Mouse (Mus musculus) adrenal gland, postnatal 4 days (tissue): ENCODE measurements around the gene Iqce. TPM values are rescaled to one million over a fixed set of nuclear protein-coding genes. Genes with fewer than 3 reads are reported as not detected.
A peak's percentile ranks its signal among the peaks of the same experiment; 100 is the strongest.

ENCODE experiments used
- DNase-seq, 2 experiments: peaks; one replicate each; pipeline ENCODE4 v3.0.0; 2021 to 2022; ENCODE audit warnings: low spot score in 2 of 2, mixed read lengths in 2 of 2
- total RNA-seq, 2 experiments: library from RNA; stranded (reverse); gene quantifications; 2 replicates each; pipeline ENCODE4 v1.2.3; 2021

The Iqce gene
- total RNA-seq, 2 experiments from 2014 or later, result 40.3 to 41.3 TPM

- no peak for DNase-seq
Measured at GRCm38 (mm10) chr5:140641254-140641928, 60.8 kb downstream of the Iqce start.

GRCm38 (mm10) chr5:140640812-140641211 lies 61.4 kb downstream of the Iqce start:
- no peak for DNase-seq

- no peak for DNase-seq
Measured at GRCm38 (mm10) chr5:140639871-140640270, 62.3 kb downstream of the Iqce start.

DNA sequence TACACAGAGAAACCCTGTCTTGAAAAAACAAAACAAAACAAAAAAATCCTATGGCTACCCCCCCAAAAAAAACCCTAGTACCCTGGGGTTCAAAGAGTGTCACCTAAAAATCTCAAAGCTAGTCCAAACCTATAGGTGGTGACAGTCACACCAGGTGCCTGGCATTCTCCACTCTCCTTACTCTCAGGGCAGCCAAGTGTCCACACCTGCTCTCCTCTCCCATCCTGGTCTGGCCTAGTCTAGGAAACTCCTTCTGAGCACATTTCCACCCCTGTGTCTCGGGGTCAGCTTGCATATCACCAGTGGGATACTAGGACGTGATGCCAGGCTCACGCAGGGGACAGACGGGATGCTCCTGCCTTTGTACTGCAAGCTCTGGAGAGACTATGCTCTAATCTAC lies 62.9 kb downstream of the Iqce start:
- no peak for DNase-seq

GRCm38 (mm10) chr5:140638484-140638883 lies 63.7 kb downstream of the Iqce start:
- no peak for DNase-seq

GRCm38 (mm10) chr5:140637989-140638388 lies 64.2 kb downstream of the Iqce start:
- DNase-seq, result no peak

DNA sequence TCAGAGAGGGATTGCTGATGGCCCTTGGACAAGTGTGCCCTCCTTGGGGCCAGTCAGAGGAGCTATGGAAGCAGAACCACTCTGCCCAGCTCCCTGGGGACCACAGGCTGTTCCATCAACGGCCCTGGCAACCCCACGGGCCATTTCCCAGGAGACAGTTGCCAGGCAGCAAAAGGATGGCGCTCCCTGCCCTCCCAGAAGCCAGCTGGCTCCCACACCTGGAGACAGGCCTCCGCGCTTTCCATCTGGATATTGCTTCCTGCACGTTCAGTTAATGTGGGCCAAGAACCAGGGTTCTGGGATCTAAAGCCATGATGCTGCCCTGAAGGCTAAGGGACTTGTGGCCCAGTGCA lies 65.1 kb downstream of the Iqce start:
- DNase-seq, result no peak

DNA sequence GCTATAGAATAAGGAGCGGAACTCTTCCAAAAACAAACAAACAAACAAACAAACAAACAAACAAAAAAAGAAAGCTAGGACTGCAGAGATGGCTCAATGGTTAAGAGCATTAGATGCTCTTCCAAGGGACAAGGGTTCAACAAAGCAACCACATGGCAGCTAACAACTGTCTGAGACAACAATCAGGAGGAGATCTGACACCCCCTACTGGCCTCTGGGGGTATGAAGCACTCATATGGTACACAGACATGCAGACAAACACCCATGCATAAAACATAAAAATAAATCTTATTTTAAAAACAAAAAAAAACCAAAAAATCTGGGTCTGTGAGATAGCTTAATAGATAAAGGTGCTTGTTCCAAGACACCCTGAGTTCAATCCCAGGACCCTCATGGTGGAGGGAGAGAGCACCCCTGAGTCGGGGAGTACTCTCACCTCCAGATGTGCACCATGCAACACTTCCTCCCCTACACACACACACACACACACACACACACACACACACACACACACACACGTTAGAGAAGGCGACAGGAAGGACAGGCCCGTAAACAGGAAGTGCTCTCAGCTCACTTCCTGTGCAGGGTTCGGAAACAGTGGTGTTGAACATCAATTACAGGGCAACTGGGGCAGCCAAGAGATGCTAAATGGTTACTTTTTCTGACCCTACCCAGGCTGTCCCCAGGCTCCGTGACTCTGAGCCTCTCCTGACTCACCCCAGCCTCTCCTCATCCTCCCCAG lies 65.7 kb downstream of the Iqce start:
- DNase-seq, result no peak

DNA sequence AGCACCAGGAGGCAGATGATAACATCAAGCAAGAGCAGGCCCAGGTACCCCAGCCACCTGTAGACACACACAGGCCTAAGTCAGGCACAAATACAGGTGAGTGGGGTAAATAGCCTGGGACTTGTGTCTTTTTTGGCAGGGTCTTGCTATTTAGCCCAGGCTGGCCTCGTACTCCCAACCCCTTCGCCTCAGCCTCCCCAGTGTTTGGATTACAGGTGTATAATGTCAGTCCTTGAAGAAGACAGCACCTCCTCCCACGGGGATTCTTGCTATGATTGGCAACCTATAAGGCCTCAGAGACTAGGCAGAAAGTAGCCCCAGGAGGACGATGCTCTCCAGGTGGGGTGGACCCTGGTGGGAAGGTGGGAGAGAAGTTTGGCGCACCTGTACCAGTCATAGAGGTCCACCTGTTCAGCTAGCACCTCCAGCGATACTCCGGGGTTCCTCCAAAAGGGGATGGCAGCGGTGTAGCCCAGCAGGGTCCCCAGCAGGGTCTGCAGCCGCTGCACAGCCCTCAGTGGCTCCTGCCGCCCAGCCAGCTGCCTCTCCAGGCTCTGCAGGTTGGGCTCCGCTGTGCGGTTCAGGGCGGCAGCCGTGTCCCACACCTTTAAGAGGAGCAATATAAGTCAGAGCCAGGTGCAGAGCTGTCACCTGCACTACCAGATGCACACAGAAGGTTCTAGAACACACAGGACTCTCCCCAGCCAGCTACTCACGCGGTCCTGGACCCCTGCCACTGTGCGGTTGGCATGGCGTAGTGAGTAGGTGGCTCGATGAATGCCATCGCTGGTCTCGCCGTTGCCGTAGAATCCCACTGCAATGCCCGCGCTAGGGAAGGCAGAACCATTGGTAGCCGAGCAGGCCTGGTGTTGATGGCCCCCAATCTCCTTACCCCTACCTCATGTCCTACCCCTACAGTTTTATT lies 67.1 kb downstream of the Iqce start:
- no peak for DNase-seq

DNA sequence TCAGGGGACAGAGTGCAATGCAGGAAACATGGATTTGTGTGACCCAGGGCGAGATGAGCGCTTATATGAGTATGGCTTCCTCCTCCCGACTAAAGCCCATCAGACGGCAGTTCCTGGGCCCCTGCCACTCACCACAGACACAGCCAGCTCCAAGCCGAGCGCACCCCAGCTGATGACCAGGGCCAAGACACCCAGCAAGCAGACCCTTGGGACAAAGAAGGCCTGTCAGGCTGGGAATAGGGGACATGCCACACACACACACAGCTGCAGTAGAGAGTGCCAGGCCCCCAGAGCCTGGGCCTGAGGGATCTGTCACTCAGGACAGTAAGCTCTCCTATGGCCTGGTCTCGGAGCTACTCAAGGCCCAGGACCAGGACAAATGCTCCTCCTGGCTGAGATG lies 68.7 kb downstream of the Iqce start:
- no peak for DNase-seq

DNA sequence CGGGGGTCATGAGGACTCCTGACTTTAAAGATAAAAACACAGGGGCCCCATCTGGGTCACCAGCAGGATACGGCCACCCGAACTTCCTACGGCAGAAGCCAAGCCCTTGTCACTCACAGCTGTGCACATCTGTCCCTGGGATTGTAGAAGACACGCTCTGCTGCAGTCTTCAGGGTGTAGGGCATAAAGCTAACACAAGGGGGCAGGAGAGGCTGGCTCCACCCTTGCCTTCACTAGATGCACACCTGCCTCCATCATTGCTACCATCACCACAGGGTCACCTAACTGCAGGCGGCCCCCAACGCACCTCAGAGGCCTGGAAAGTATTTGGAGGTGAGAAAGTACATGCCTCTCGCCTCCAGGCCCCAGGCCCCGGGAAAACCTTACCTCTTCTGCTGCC lies 73.2 kb downstream of the Iqce start:
- no peak for DNase-seq

DNA sequence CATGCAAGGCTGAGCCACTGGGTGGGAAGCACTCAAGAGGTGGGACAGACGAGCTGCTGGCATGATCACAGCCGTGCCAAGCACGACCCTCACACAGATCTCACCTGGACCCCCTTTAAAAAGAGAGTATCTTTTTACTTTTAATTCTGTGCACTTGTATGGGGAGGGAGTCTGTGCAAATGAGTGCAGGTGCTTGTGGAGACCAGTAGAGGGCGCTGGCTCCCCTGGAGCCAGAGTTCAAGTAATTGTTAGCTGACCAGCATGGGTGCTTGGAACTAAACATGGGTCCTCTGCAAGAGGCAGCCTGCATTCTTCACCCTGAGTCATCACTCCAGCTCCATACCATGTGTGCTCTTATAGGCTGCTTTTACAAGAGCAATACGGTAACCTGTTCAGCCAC lies 74.6 kb downstream of the Iqce start:
- no peak for DNase-seq

DNA sequence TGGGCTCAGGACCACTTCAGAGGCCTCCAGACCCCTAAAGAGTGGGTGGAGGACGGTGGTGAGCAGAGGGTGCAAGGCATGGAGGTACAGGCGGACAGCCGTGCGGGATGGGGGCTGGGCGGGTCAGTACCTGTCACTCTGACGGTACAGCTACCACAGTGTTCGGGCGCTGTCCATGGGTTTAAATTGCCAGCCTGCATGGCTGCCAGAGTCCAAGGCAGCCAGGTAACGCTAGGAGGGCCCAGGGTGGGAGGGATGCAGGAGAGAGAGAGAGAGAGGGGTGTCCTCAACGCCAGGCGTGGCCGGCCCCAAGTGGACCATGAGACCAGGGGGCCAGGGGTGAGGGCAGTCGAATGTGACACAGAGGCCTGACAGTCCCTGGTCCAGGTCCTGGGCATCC lies 77.2 kb downstream of the Iqce start:
- DNase-seq, result no peak

GRCm38 (mm10) chr5:140624238-140624637 lies 77.9 kb downstream of the Iqce start:
- no peak for DNase-seq

DNA sequence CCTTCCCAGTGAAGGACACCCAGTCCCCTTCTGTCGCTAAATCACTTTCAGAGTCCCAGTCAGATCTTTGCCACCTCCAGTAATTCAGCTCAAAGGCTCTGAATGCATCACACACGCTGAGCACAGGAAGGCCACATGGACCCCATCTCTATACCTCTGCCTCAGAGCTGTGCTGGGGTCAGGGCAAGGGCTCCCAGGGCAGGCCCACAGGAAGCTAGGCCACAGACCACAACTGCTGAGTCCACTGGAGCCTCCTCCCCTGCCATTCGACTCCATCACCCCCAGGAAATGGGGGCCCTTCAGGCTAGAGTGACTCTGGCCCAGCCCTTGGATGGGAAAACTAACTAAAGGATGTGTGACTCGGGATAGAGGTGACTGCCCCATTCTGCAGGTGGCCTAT lies 78.4 kb downstream of the Iqce start:
- DNase-seq, result no peak

DNA sequence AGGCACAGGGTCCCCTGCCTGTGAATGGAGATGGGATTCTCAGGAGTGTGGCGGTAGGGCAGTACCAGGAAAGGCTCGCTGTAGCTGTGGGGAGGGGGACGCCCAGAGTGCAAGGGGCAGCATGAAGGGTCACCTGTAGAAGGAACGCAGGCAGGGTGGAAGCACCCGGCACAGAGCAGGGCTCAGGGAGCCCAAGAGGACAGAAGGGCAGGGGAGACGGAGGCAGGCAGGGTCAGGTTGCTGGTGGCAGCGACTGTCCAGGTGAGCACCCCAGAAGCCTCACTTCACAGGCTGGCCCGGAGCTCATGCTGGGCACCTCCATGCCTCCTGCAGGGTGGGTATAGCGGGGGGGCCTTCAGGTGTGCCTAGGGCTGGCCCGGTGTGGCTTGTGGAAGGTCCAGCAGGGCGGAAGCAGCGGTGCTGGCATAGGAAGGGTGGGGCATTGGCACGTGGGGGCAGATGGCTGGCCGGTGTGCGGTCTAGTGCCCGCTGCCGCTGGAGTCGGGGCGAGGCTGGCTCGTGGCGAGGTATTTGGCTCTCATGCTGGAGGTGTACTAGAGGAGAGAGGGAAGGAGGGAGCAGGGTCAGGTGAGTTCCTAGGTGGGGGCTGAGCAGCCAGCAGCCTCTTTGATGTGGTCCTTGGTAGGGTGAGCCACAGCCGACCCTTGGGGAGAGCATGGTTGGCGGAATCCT lies 79.1 kb downstream of the Iqce start:
- DNase-seq, result no peak

DNA sequence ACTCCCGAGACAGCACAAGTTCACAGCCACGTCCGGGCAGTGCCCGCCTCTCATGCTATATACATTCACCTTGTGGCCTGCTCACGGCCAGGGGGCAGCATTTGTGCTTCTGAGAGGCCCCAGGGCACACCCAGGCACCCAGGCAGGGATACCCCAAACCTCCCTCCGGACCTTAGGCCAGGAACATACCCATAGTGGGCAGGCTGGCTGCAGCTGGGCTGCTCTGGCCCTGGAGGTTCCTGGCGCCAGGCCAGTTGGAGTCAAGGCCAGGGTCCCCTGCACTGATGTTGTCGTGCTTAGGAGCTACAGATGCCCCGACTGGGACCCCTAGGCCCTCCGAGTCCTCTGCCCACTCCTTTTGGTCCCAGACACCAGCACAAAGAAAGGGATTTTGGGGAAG lies 80.7 kb downstream of the Iqce start:
- no peak for DNase-seq

DNA sequence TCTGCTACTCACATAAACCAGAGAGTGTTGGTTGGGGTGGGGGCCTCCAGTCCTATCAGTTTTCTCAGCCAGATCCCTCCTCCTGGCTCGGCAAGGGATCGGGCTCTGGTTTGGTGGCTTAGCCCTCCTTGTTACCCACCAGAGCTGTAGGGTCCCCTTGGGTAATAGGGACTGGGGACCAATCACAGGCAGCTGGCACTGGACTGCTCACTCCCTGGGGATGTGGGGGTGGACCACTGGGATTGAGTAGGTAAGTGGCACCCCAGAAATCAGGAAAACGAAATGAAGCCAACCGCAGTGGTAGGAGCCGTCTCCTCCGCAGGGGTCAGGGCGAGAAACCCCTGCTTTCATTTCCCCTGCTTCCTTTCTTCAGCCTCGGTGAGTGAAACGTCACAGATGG lies 81.1 kb downstream of the Iqce start:
- no peak for DNase-seq

- DNase-seq, result no peak
Measured at GRCm38 (mm10) chr5:140619895-140620736, 82.1 kb downstream of the Iqce start.

- peak in 1 of 2 experiments; percentile 61 for DNase-seq
Measured at GRCm38 (mm10) chr5:140619151-140619771, 82.9 kb downstream of the Iqce start.
